Mouse (Mus musculus) lung, postnatal 0 days (tissue): ENCODE measurements around the gene 1700012A03Rik.

Source experiments
- CTCF ChIP-seq: IDR thresholded peaks from 2 replicates; pipeline ENCODE4 v1.5.1; 2016; ENCODE audit warnings: antibody characterized with exemption, mild to moderate bottlenecking
- EP300 ChIP-seq: IDR thresholded peaks from 2 replicates; pipeline ENCODE4 v1.6.1; 2016; ENCODE audit warnings: antibody characterized with exemption, mild to moderate bottlenecking, control low read depth

DNA sequence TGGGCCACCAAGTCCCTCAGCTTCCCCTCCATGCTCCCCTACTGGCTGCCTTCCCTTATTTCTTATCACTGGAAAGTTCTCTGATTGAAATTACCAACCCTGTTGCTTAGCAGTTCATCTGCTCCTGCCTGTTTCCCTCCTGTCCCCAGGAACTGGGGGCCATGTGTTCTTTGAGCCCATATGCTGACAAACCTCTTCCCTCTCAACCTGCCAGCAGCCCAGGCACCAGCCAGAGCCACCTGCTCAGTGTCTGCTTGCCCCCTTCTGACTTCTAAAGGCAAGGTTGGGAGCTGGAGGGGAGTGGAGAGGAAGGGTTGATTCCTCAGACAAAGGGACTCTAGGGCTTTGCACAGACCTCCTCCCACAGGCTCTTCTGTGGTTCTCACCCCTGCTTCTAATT is 4.7 kb upstream of the 1700012A03Rik start:
- TF ChIP-seq CTCF (no peak), EP300 (no peak)
